Mouse (Mus musculus) brain, adult 2 months (tissue): ENCODE results near the gene Rab11b.
A peak's percentile ranks its signal among the peaks of the same experiment; 100 is the strongest.
"Not testable (repeated sequence)": the region's sequence is repeated elsewhere in the genome, so short reads cannot be mapped to it uniquely, and the experiment has no call there.

Experiments used
- DNase-seq: peaks from one replicate; pipeline ENCODE4 v3.0.0; 2011; ENCODE audit warnings: low read depth, low spot score

The Rab11b gene

GRCm38 (mm10) chr17:33773426-33773825 is 13.1 kb upstream of the Rab11b start:
- DNase-seq, result no peak

- DNase-seq, result no peak
Measured at GRCm38 (mm10) chr17:33771617-33772016, 11.3 kb upstream of the Rab11b start.

GRCm38 (mm10) chr17:33766389-33766788 is 6.1 kb upstream of the Rab11b start:
- DNase-seq, result no peak

GRCm38 (mm10) chr17:33759767-33760254 is 519 bp downstream of the Rab11b start:
- peak; percentile 88 for DNase-seq

- DNase-seq, result peak; percentile 50
Measured at GRCm38 (mm10) chr17:33757231-33757630, 3.1 kb downstream of the Rab11b start.

GRCm38 (mm10) chr17:33756108-33756790 is 4.1 kb downstream of the Rab11b start:
- DNase-seq, result no peak

GRCm38 (mm10) chr17:33755418-33756107 is 4.8 kb downstream of the Rab11b start:
- DNase-seq, result peak; percentile 55

GRCm38 (mm10) chr17:33754656-33755055 is 5.7 kb downstream of the Rab11b start:
- DNase-seq, result no peak

- no peak for DNase-seq
Measured at GRCm38 (mm10) chr17:33752297-33752696, 8.0 kb downstream of the Rab11b start.

GRCm38 (mm10) chr17:33751181-33751580 is 9.1 kb downstream of the Rab11b start:
- no peak for DNase-seq

GRCm38 (mm10) chr17:33749451-33749850 is 10.9 kb downstream of the Rab11b start:
- DNase-seq, result no peak

GRCm38 (mm10) chr17:33746011-33746410 is 14.3 kb downstream of the Rab11b start:
- peak; percentile 80 for DNase-seq

- no peak for DNase-seq
Measured at GRCm38 (mm10) chr17:33744686-33745384, 15.5 kb downstream of the Rab11b start.

- DNase-seq, result no peak
Measured at GRCm38 (mm10) chr17:33742420-33742819, 17.9 kb downstream of the Rab11b start.

- DNase-seq, result not testable (repeated sequence)
Measured at GRCm38 (mm10) chr17:33733526-33733925, 26.8 kb downstream of the Rab11b start.

GRCm38 (mm10) chr17:33732556-33733083 is 27.7 kb downstream of the Rab11b start:
- not testable (repeated sequence) for DNase-seq

- peak; percentile 24 for DNase-seq
Measured at GRCm38 (mm10) chr17:33729215-33729614, 31.1 kb downstream of the Rab11b start.

GRCm38 (mm10) chr17:33728396-33728795 is 31.9 kb downstream of the Rab11b start:
- DNase-seq, result no peak

- peak; percentile 39 for DNase-seq
Measured at GRCm38 (mm10) chr17:33719736-33720378, 40.5 kb downstream of the Rab11b start.

GRCm38 (mm10) chr17:33718944-33719725 is 41.2 kb downstream of the Rab11b start:
- no peak for DNase-seq

- DNase-seq, result peak; percentile 98
Measured at GRCm38 (mm10) chr17:33718384-33718881, 41.9 kb downstream of the Rab11b start, which contains the start of gene March2. TSS of gene March2 (minus strand) at chr17:33718670.
